Mouse (Mus musculus): ENCODE data around the gene Sgo1.

Sgo1 gene

GRCm38 (mm10) chr17:53643360-53643759 lies 45.8 kb downstream of the Sgo1 start:
- DNase-seq: no peak

GRCm38 (mm10) chr17:53631344-53631743 lies 57.8 kb downstream of the Sgo1 start:
- DNase-seq: no peak

GRCm38 (mm10) chr17:53628131-53628530 lies 61.0 kb downstream of the Sgo1 start:
- DNase-seq: no peak

- DNase-seq: no peak
These were observed 61.6 kb downstream of the Sgo1 start for GRCm38 (mm10) chr17:53627497-53627896.

GRCm38 (mm10) chr17:53626160-53626559 lies 63.0 kb downstream of the Sgo1 start:
- no peak for DNase-seq
